Mouse (Mus musculus): ENCODE measurements around the gene Glt28d2. TPM values are rescaled to one million over a fixed set of nuclear protein-coding genes. Genes with fewer than 3 reads are reported as not detected.

Glt28d2 gene
- total and polyA plus RNA-seq, 3 experiments = not detected

DNA sequence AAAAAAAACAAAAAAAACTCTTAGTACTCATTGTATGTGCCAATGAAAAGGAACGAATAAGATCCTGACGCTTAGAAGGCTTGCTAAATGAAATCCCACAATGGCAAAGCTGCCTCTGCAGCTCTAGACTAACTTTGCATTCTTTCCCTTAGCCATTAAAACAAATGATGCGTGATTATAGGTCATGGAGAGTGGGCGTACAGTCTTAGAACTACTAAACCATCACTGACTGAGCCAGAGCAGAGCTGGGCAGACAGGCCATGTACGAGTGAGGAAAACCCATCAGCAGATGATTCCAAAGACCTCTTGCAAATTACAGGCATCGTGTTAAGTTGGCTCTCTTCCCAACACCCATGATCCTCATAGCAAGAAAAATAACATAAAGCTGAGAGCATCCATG is 59.5 kb downstream of the Glt28d2 start:
- no peaks in the 10 kb centered on the region for H3K9me3 ChIP-seq (replicated peaks)
- no peaks in the 10 kb centered on the region for H3K36me3 ChIP-seq (replicated peaks)
- H3K4me1 ChIP-seq (ENCODE audit: insufficient read depth, low read depth, low read length) = no peaks in the 10 kb centered on the region
- no peak overlapping the region for H3K4me3 ChIP-seq (ENCODE audit: low read depth, low read length)
- ATAC-seq (ENCODE audit: extremely low read depth, insufficient number of reproducible peaks, low FRiP score, poor library complexity, severe bottlenecking) = no peak
- H3K27me3 ChIP-seq (ENCODE audit: insufficient read depth, low read length) = peaks cover 3% of the 10 kb centered on the region; the same call in 1 of the 2 replicates
- TF ChIP-seq GATA1 (IDR thresholded peaks at IDR 0.05; ENCODE audit: borderline replicate concordance, low read length) (no peak), GATA2 (IDR thresholded peaks at IDR 0.05; ENCODE audit: borderline replicate concordance, low read depth, low read length) (no peak), TAL1 (conservative IDR thresholded peaks at IDR 0.05; ENCODE audit: low read depth, low read length) (no peak), POLR2AphosphoS5 (IDR thresholded peaks at IDR 0.05; ENCODE audit: insufficient replicate concordance, low read depth, low read length) (no peak), CTCF (IDR thresholded peaks at IDR 0.05; ENCODE audit: low read depth, low read length) (no peak)
- DNase-seq (ENCODE audit: low spot score) = no peak

DNA sequence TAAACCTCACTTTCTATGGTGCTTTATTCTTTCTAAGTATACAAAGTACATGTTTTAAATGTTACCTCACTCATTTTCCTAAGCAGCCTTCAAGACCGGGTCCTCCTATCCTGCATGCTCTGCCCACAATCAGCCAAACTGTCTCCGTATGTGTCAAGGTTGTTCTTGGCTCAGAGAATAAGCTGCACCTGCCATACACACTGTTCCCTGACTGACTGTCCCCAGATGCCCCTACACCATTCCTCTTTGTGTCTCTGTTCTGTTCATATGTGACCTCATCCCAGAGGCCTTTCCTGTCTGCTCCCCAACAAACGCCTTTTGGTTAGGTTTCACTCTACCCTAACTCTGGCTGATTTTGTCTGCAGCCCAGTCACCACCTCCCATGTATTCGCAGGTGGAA is 60.0 kb downstream of the Glt28d2 start:
- TF ChIP-seq TAL1 (conservative IDR thresholded peaks at IDR 0.05; ENCODE audit: low read depth, low read length) = no peak
- no peak for TF ChIP-seq POLR2AphosphoS5 (IDR thresholded peaks at IDR 0.05; ENCODE audit: insufficient replicate concordance, low read depth, low read length)
- no peak for TF ChIP-seq CTCF (IDR thresholded peaks at IDR 0.05; ENCODE audit: low read depth, low read length)
- TF ChIP-seq GATA2 (IDR thresholded peaks at IDR 0.05; ENCODE audit: borderline replicate concordance, low read depth, low read length) = no peak
- TF ChIP-seq GATA1 (IDR thresholded peaks at IDR 0.05; ENCODE audit: borderline replicate concordance, low read length) = no peak
- no peak for DNase-seq (ENCODE audit: low spot score)
- Histone ChIP-seq H3K4me3 (ENCODE audit: low read depth, low read length) (no peak overlapping the region), H3K27me3 (ENCODE audit: insufficient read depth, low read length) (peaks cover 6% of the 10 kb centered on the region; the same call in 1 of the 2 replicates), H3K4me1 (ENCODE audit: insufficient read depth, low read depth, low read length) (no peaks in the 10 kb centered on the region), H3K36me3 (replicated peaks) (no peaks in the 10 kb centered on the region), H3K9me3 (replicated peaks) (no peaks in the 10 kb centered on the region)
- no peak for ATAC-seq (ENCODE audit: extremely low read depth, insufficient number of reproducible peaks, low FRiP score, poor library complexity, severe bottlenecking)

DNA sequence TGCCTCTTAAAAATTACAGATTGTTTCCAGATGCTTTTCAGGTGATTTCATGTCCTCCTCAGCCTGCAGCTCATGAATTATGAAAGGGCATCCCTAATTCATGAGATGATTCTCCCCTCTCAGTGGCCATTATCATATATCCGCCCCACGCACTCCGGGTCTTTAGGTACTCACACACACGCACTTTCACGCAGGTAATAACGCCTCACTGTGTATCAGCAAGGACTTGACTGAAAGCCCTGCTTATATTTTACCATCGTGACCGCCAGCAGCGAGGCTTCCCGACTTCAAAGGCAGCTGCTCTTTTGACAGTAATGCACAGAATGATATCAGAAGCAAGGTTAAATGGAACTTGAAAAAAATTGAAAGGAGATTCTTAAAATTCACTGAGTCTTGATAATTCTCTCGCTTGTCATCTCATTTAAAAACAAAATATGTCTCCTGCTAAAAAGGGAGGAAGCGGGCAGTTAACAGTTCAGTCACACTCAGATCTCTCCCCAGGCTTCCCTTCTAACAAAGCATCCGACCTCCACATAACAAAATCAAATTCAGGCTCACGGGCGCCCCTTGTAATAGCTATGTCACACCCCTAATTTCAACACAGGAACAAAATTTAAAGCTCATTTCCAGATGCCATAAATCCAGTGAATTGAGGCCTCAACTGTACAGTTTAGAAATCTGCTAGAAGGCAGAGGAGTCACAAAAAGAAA is 66.3 kb downstream of the Glt28d2 start:
- no peak overlapping the region for H3K4me3 ChIP-seq (ENCODE audit: low read depth, low read length)
- TF ChIP-seq GATA1 (IDR thresholded peaks at IDR 0.05; ENCODE audit: borderline replicate concordance, low read length) = no peak
- TF ChIP-seq TAL1 (conservative IDR thresholded peaks at IDR 0.05; ENCODE audit: low read depth, low read length) = no peak
- no peak for TF ChIP-seq CTCF (IDR thresholded peaks at IDR 0.05; ENCODE audit: low read depth, low read length)
- no peak for TF ChIP-seq POLR2AphosphoS5 (IDR thresholded peaks at IDR 0.05; ENCODE audit: insufficient replicate concordance, low read depth, low read length)
- no peak for TF ChIP-seq GATA2 (IDR thresholded peaks at IDR 0.05; ENCODE audit: borderline replicate concordance, low read depth, low read length)
- H3K4me1 ChIP-seq (ENCODE audit: insufficient read depth, low read depth, low read length) = no peaks in the 10 kb centered on the region
- H3K27me3 ChIP-seq (ENCODE audit: insufficient read depth, low read length) = 0 out of 2 replicates have a peak, but pooled peaks cover 5% of the 10 kb centered on the region
- no peak for DNase-seq (ENCODE audit: low spot score)
- no peaks in the 10 kb centered on the region for H3K36me3 ChIP-seq (replicated peaks)
- ATAC-seq (ENCODE audit: extremely low read depth, insufficient number of reproducible peaks, low FRiP score, poor library complexity, severe bottlenecking) = no peak
- H3K9me3 ChIP-seq (replicated peaks) = no peaks in the 10 kb centered on the region

Other genes with a start within 250 kb of the Glt28d2 start
- gene Fam160a1, start 70.2 kb downstream of the Glt28d2 start, total RNA-seq (2014; fragmentation: Nextera tagmentation) = not detected in 2 replicates
- 0.16 TPM in 1 of 2 replicates, not detected in the other for gene Fam160a1, start 70.2 kb downstream of the Glt28d2 start, total RNA-seq (2017)
- gene Fam160a1, start 70.2 kb downstream of the Glt28d2 start, polyA plus RNA-seq (2012) = not detected in 2 replicates
- gene Gm37240, start within 50 bp of the Glt28d2 start, total RNA-seq (2014; fragmentation: Nextera tagmentation) = not detected in 2 replicates
- gene Gm37240, start within 50 bp of the Glt28d2 start, total RNA-seq (2017) = 0.12 TPM in 1 of 2 replicates, not detected in the other
- gene Gm37240, start within 50 bp of the Glt28d2 start, polyA plus RNA-seq (2012) = not detected in 2 replicates
- gene Sh3d19, start 83.6 kb upstream of the Glt28d2 start, total RNA-seq (2014; fragmentation: Nextera tagmentation) = 1.2 and 1.7 TPM in 2 replicates
- 0.49 and 0.64 TPM in 2 replicates for gene Sh3d19, start 83.6 kb upstream of the Glt28d2 start, total RNA-seq (2017)
- 0.02 and 0.09 TPM in 2 replicates for gene Sh3d19, start 83.6 kb upstream of the Glt28d2 start, polyA plus RNA-seq (2012)
- not detected in 2 replicates for gene Prss48, start 115.0 kb upstream of the Glt28d2 start, total RNA-seq (2014; fragmentation: Nextera tagmentation)
- gene Prss48, start 115.0 kb upstream of the Glt28d2 start, total RNA-seq (2017) = not detected in 2 replicates
- gene Prss48, start 115.0 kb upstream of the Glt28d2 start, polyA plus RNA-seq (2012) = not detected in 2 replicates